Mouse (Mus musculus): Measurements from ENCODE around the gene Ak5. TPM values are rescaled to one million over a fixed set of nuclear protein-coding genes. Genes with fewer than 3 reads are reported as not detected.

The Ak5 gene
- polyA plus RNA-seq, 1 experiment from 2014 or later: 0.79 TPM

- no peak for DNase-seq (ENCODE audit: low spot score)
- 71% methylated on average over 3 of the region's 4 CpGs for whole genome bisulfite sequencing
- Histone ChIP-seq H3K4me1 (0 out of 2 replicates have a peak, but pooled peaks cover 4% of the 10 kb centered on the region), H3K4me3 (no peak overlapping the region), H3K27me3 (ENCODE audit: low read depth, poor library complexity, severe bottlenecking) (no peaks in the 10 kb centered on the region), H3K36me3 (no peaks in the 10 kb centered on the region), H3K9me3 (replicated peaks) (no peaks in the 10 kb centered on the region), H3K27ac (replicated peaks) (no peak overlapping the region)
These were observed 111.7 kb downstream of the Ak5 start for GRCm38 (mm10) chr3:152556435-152556834.

- Histone ChIP-seq H3K4me3 (no peak overlapping the region), H3K27me3 (ENCODE audit: low read depth, poor library complexity, severe bottlenecking) (no peaks in the 10 kb centered on the region), H3K27ac (replicated peaks) (no peak overlapping the region), H3K4me1 (0 out of 2 replicates have a peak, but pooled peaks cover 4% of the 10 kb centered on the region), H3K9me3 (replicated peaks) (no peaks in the 10 kb centered on the region), H3K36me3 (no peaks in the 10 kb centered on the region)
- no peak for DNase-seq (ENCODE audit: low spot score)
- 51% methylated on average over 7 of the region's 7 CpGs for WGBS
These were observed 112.9 kb downstream of the Ak5 start for GRCm38 (mm10) chr3:152555216-152555615.

DNA sequence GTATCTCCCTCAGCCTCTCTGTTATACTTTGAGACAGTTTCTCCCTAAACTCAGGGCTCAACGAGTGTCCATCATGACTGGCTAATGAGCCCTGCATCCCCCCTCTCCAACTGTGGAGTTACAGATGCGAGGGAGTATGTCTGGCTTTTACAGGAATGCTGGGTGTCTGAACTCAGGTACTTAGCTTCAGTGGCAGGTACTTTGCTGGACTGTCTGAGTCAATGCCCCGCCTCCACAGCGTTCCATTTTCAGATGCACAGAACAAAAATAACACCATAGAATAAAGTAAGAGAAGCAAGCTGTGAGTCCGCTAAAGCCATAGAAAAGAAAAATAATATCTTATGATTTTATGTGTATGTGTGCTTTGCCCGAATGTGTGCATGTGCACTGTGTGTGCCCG lies 113.8 kb downstream of the Ak5 start:
- Histone ChIP-seq H3K4me1 (0 out of 2 replicates have a peak, but pooled peaks cover 4% of the 10 kb centered on the region), H3K9me3 (replicated peaks) (no peaks in the 10 kb centered on the region), H3K4me3 (no peak overlapping the region), H3K27ac (replicated peaks) (no peak overlapping the region), H3K27me3 (ENCODE audit: low read depth, poor library complexity, severe bottlenecking) (no peaks in the 10 kb centered on the region), H3K36me3 (no peaks in the 10 kb centered on the region)
- DNase-seq (ENCODE audit: low spot score): no peak
- 90% methylated on average over 7 of the region's 7 CpGs for WGBS

- no peak for DNase-seq (ENCODE audit: low spot score)
- no peaks in the 10 kb centered on the region for H3K36me3 ChIP-seq
- H3K27ac ChIP-seq (replicated peaks): no peak overlapping the region
- no peaks in the 10 kb centered on the region for H3K9me3 ChIP-seq (replicated peaks)
- no peaks in the 10 kb centered on the region for H3K27me3 ChIP-seq (ENCODE audit: low read depth, poor library complexity, severe bottlenecking)
- H3K4me3 ChIP-seq: no peak overlapping the region
- 88% methylated on average over 8 of the region's 8 CpGs for WGBS
- H3K4me1 ChIP-seq: 0 out of 2 replicates have a peak, but pooled peaks cover under 1% of the 10 kb centered on the region
These were observed 115.5 kb downstream of the Ak5 start for GRCm38 (mm10) chr3:152552641-152553040.

- Histone ChIP-seq H3K36me3 (no peaks in the 10 kb centered on the region), H3K27me3 (ENCODE audit: low read depth, poor library complexity, severe bottlenecking) (no peaks in the 10 kb centered on the region), H3K4me3 (no peak overlapping the region), H3K27ac (replicated peaks) (no peak overlapping the region), H3K4me1 (no peaks in the 10 kb centered on the region), H3K9me3 (replicated peaks) (no peaks in the 10 kb centered on the region)
- no peak for DNase-seq (ENCODE audit: low spot score)
- 83% methylated on average over 7 of the region's 7 CpGs for WGBS
These were observed 117.5 kb downstream of the Ak5 start for GRCm38 (mm10) chr3:152550528-152551115.

- Histone ChIP-seq H3K9me3 (replicated peaks) (no peaks in the 10 kb centered on the region), H3K27ac (replicated peaks) (no peak overlapping the region), H3K4me1 (no peaks in the 10 kb centered on the region), H3K36me3 (no peaks in the 10 kb centered on the region), H3K4me3 (no peak overlapping the region), H3K27me3 (ENCODE audit: low read depth, poor library complexity, severe bottlenecking) (no peaks in the 10 kb centered on the region)
- no peak for DNase-seq (ENCODE audit: low spot score)
These were observed 118.1 kb downstream of the Ak5 start for GRCm38 (mm10) chr3:152550031-152550430.

DNA sequence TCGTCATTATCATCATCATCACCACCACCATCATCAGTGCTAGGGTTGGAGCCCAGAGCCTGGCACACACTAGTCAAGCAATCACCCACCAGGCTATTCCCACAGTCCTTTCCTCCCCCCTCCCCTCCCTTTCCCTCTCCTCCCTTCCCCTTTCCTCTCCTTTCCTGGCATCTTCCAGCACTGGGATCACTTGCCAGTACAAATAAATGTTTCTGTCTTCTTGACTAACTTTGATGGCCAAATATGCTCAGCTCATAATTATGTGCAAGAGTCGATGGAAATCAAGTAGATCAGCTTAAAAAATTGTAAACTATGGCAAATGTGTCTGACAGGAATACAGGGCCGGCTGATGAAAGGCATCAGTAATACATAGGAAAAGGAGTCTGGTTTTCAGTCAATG lies 123.2 kb downstream of the Ak5 start:
- no peaks in the 10 kb centered on the region for H3K27me3 ChIP-seq (ENCODE audit: low read depth, poor library complexity, severe bottlenecking)
- no peak overlapping the region for H3K4me3 ChIP-seq
- H3K4me1 ChIP-seq: no peaks in the 10 kb centered on the region
- WGBS: 93% methylated on average over 3 of the region's 3 CpGs
- no peak overlapping the region for H3K27ac ChIP-seq (replicated peaks)
- no peak for DNase-seq (ENCODE audit: low spot score)
- H3K9me3 ChIP-seq (replicated peaks): no peaks in the 10 kb centered on the region
- no peaks in the 10 kb centered on the region for H3K36me3 ChIP-seq

DNA sequence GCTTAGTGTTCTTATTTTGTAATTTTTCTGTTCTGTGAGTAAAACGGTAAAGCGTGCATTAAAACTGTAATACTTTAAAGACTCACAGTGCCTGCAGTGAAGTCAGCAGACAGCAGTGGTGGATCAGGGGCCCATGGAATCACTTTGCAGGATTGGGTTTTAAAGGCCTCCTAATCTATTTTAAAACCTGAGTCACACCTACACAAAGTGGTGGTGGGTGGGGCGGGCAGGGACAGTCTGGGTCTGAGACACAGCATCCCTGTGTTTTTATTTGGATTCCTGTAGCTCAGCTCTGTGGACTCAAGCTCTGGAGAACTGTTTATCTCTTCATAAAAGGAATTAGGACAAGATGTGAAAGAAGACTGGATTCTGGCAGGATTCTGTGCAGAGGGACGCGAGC lies 125.9 kb downstream of the Ak5 start:
- WGBS: 70% methylated on average over 5 of the region's 5 CpGs
- H3K27ac ChIP-seq (replicated peaks): no peak overlapping the region
- no peaks in the 10 kb centered on the region for H3K4me1 ChIP-seq
- no peaks in the 10 kb centered on the region for H3K36me3 ChIP-seq
- no peak overlapping the region for H3K4me3 ChIP-seq
- no peaks in the 10 kb centered on the region for H3K9me3 ChIP-seq (replicated peaks)
- no peak for DNase-seq (ENCODE audit: low spot score)
- H3K27me3 ChIP-seq (ENCODE audit: low read depth, poor library complexity, severe bottlenecking): no peaks in the 10 kb centered on the region

- 94% methylated on average over 5 of the region's 5 CpGs for WGBS
- no peaks in the 10 kb centered on the region for H3K36me3 ChIP-seq
- H3K9me3 ChIP-seq (replicated peaks): no peaks in the 10 kb centered on the region
- DNase-seq (ENCODE audit: low spot score): no peak
- no peaks in the 10 kb centered on the region for H3K4me1 ChIP-seq
- H3K27me3 ChIP-seq (ENCODE audit: low read depth, poor library complexity, severe bottlenecking): no peaks in the 10 kb centered on the region
- no peak overlapping the region for H3K4me3 ChIP-seq
- no peak overlapping the region for H3K27ac ChIP-seq (replicated peaks)
These were observed 137.8 kb downstream of the Ak5 start for GRCm38 (mm10) chr3:152530344-152530743.

- 83% methylated on average over 11 of the region's 11 CpGs for whole genome bisulfite sequencing
- no peaks in the 10 kb centered on the region for H3K4me1 ChIP-seq
- no peaks in the 10 kb centered on the region for H3K36me3 ChIP-seq
- no peaks in the 10 kb centered on the region for H3K9me3 ChIP-seq (replicated peaks)
- no peak for DNase-seq (ENCODE audit: low spot score)
- H3K27ac ChIP-seq (replicated peaks): no peak overlapping the region
- no peak overlapping the region for H3K4me3 ChIP-seq
- no peaks in the 10 kb centered on the region for H3K27me3 ChIP-seq (ENCODE audit: low read depth, poor library complexity, severe bottlenecking)
These were observed 138.8 kb downstream of the Ak5 start for GRCm38 (mm10) chr3:152529058-152529972.

DNA sequence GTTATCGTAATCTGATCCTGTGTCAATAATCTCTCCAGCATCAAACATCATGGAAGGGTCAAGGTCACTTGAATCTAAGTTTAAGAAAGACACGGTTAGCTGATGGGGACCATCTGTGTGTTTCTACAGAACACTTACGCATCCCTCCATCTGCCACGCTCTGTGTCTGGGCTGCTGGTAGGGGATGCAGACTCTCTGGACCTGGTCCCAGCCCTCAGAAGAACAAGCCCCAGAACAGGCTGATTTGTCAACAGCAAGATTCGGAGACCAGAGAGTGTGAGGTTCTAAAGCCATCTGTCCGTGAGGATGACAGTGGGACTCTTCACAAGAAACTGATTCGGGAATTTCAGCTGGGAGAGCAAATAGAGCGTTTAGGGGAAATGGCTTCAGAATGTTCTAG lies 141.4 kb downstream of the Ak5 start:
- 88% methylated on average over 8 of the region's 8 CpGs for WGBS
- Histone ChIP-seq H3K27me3 (ENCODE audit: low read depth, poor library complexity, severe bottlenecking) (no peaks in the 10 kb centered on the region), H3K27ac (replicated peaks) (no peak overlapping the region), H3K9me3 (replicated peaks) (no peaks in the 10 kb centered on the region), H3K4me3 (no peak overlapping the region), H3K4me1 (no peaks in the 10 kb centered on the region), H3K36me3 (no peaks in the 10 kb centered on the region)
- no peak for DNase-seq (ENCODE audit: low spot score)

DNA sequence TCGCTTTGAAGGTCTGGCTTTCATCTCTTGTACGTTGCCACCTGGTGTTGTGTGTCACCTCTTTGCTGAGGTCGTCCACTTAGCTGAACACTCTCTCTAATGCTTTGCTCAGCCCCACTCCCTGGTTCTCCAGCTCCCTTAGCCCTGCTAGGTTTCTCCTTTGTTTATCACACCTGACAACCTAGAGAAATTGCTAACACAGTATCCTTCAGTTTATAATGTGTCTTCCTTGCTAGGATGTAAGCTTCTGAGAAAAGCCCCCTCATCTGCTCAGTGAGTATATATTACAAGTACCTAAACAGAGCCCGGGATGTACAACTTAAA lies 144.9 kb downstream of the Ak5 start:
- Histone ChIP-seq H3K36me3 (no peaks in the 10 kb centered on the region), H3K4me3 (no peak overlapping the region), H3K9me3 (replicated peaks) (no peaks in the 10 kb centered on the region), H3K27me3 (ENCODE audit: low read depth, poor library complexity, severe bottlenecking) (no peaks in the 10 kb centered on the region), H3K27ac (replicated peaks) (no peak overlapping the region), H3K4me1 (no peaks in the 10 kb centered on the region)
- 85% methylated on average over 4 of the region's 4 CpGs for WGBS
- DNase-seq (ENCODE audit: low spot score): no peak

DNA sequence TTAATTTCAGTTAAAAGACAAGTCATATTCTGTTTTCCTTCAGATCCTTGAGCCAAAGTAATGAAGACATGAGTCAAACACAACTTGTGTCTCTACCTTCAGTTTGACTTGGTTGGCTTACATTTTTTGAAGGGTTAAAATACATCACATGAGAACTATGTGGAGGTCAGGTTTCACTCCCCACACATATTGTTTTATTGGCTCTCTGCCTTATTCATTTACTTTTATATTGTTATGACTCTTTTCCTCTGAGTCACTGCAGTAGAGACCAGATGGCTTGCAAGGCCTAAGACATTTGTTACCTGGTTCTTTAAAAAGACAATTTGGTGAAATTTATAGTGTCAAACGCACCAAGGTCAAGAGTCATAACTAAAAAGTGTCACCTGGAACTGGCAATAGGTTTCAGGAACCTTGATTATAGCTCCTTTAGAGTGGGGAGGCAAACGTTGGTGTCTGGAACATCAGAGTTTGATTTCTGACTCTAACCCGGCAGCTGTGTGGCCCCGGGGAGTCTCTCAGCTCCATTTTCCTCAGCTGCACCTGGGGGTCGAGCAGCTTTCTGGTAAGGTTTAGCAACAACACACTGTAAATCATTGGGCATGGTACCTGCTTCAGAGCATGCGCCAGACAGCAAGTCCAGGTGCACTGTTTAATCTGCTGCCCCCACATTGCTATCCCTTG lies 145.4 kb downstream of the Ak5 start:
- no peaks in the 10 kb centered on the region for H3K36me3 ChIP-seq
- no peak for DNase-seq (ENCODE audit: low spot score)
- H3K27me3 ChIP-seq (ENCODE audit: low read depth, poor library complexity, severe bottlenecking): no peaks in the 10 kb centered on the region
- H3K9me3 ChIP-seq (replicated peaks): no peaks in the 10 kb centered on the region
- no peaks in the 10 kb centered on the region for H3K4me1 ChIP-seq
- WGBS: 83% methylated on average over 6 of the region's 6 CpGs
- no peak overlapping the region for H3K27ac ChIP-seq (replicated peaks)
- no peak overlapping the region for H3K4me3 ChIP-seq

Data from midbrain, embryonic 10.5 days (tissue).